Mouse (Mus musculus) megakaryocyte, adult 5-6 weeks (primary cell): Measurements from ENCODE around the gene Itga10. TPM values are rescaled to one million over a fixed set of nuclear protein-coding genes. Genes with fewer than 3 reads are reported as not detected.
"Not testable (repeated sequence)": the region's sequence is repeated elsewhere in the genome, so short reads cannot be mapped to it uniquely, and the experiment has no call there.

Experiments
- ATAC-seq: 2 replicates; pipeline ENCODE4 v1.8.0; 2016; ENCODE audit warnings: mild to moderate bottlenecking, inconsistent platforms; ENCODE audit not compliant: poor library complexity, severe bottlenecking
- total RNA-seq, 2 experiments: library from RNA; stranded (forward) in 1 of 2; stranded (reverse) in 1 of 2; fragments of 153-499, 151-499 nt in 1 of 2; fragments of 221-1000, 200-1000 nt in 1 of 2; gene quantifications; 2 replicates each; pipeline versions ENCODE4 v1.2.3 to v1.2.4; 2015 to 2017

The Itga10 gene
- total RNA-seq, 2 experiments from 2014 or later = 0.15 to 0.29 TPM

GRCm38 (mm10) chr3:96634015-96634414 lies 11.4 kb upstream of the Itga10 start:
- no peak for ATAC-seq

GRCm38 (mm10) chr3:96634928-96635879 lies 10.2 kb upstream of the Itga10 start, which contains the start of the genes Pex11b and Gm42957:
Gene Pex11b (plus strand): TSS chr3:96635376.
Gene Gm42957 (plus strand): TSS chr3:96635474.
- peak; percentile 95 for ATAC-seq

- ATAC-seq = no peak
Measured at GRCm38 (mm10) chr3:96635906-96636305, 9.5 kb upstream of the Itga10 start.

GRCm38 (mm10) chr3:96636448-96636847 lies 8.9 kb upstream of the Itga10 start:
- no peak for ATAC-seq

- peak; percentile 57 for ATAC-seq
Measured at GRCm38 (mm10) chr3:96639219-96639618, 6.2 kb upstream of the Itga10 start.

- no peak for ATAC-seq
Measured at GRCm38 (mm10) chr3:96647365-96647764, 2.0 kb downstream of the Itga10 start.

- peak; percentile 48; the same call in 1 of the 2 replicates for ATAC-seq
Measured at GRCm38 (mm10) chr3:96660901-96661300, 15.5 kb downstream of the Itga10 start.

GRCm38 (mm10) chr3:96662731-96663316 lies 17.4 kb downstream of the Itga10 start:
- ATAC-seq = no peak

GRCm38 (mm10) chr3:96663432-96664239 lies 18.3 kb downstream of the Itga10 start:
- peak; percentile 85 for ATAC-seq

GRCm38 (mm10) chr3:96665732-96666363 lies 20.5 kb downstream of the Itga10 start:
- ATAC-seq = not testable (repeated sequence)

GRCm38 (mm10) chr3:96666916-96667315 lies 21.5 kb downstream of the Itga10 start:
- no peak for ATAC-seq

GRCm38 (mm10) chr3:96667316-96667715 lies 21.9 kb downstream of the Itga10 start:
- ATAC-seq = peak; percentile 37

- no peak for ATAC-seq
Measured at GRCm38 (mm10) chr3:96668424-96669067, 23.2 kb downstream of the Itga10 start.

GRCm38 (mm10) chr3:96669727-96670468 lies 24.5 kb downstream of the Itga10 start, which contains the start of gene Ankrd35:
Gene Ankrd35 (plus strand): TSS chr3:96670131.
- peak; percentile 97 for ATAC-seq

GRCm38 (mm10) chr3:96671519-96671918 lies 26.1 kb downstream of the Itga10 start:
- no peak for ATAC-seq

GRCm38 (mm10) chr3:96673514-96673913 lies 28.1 kb downstream of the Itga10 start:
- ATAC-seq = no peak

GRCm38 (mm10) chr3:96674442-96674841 lies 29.1 kb downstream of the Itga10 start:
- ATAC-seq = no peak

GRCm38 (mm10) chr3:96675171-96675570 lies 29.8 kb downstream of the Itga10 start:
- no peak for ATAC-seq

- ATAC-seq = no peak
Measured at GRCm38 (mm10) chr3:96675690-96676089, 30.3 kb downstream of the Itga10 start.
